Mouse (Mus musculus) erythroblast, embryonic 14.5 days (primary cell): ENCODE results near the gene Sae1.

Experiments
- GATA1 ChIP-seq: IDR thresholded peaks from 2 replicates; pipeline ENCODE4 v1.6.1; 2012; ENCODE audit warnings: low read length, inconsistent platforms, mixed read lengths
- TAL1 ChIP-seq: IDR thresholded peaks from 3 replicates; pipeline ENCODE4 v1.6.1; 2012; ENCODE audit warnings: low read length, inconsistent platforms, mixed read lengths

DNA sequence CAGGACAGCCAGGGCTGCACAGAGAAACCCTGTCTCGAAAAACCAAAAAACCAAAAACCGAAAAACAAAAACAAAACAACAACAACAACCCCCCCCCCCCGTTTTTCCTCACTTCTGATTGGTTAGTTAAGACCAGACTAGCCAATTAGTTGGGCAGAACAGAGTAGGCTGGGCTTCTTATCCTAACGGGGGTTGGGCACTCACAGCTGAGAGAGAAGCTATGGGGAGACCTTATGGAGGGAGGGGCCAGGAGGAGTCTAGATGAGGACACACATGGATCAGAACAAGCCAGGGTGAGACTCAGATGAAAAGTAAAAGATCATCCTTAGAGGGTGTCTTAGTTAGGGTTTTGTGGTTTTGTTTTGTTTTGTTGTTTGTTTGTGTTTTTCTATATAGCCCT, 5.3 kb upstream of the Sae1 start:
- TF ChIP-seq TAL1 (no peak), GATA1 (no peak)
